Mouse (Mus musculus) forebrain, embryonic 16.5 days (tissue): ENCODE results near the gene Acss3. TPM values are rescaled to one million over a fixed set of nuclear protein-coding genes. Genes with fewer than 3 reads are reported as not detected.

Experiments used
- ATAC-seq: fragments of 200-750 bp; cut with Nextera tagmentation; 2 replicates; pipeline ENCODE4 v1.8.0; 2017; ENCODE audit warnings: mild to moderate bottlenecking, moderate library complexity
- H3K27ac ChIP-seq: fragments of 300-500 bp; sonication (generic); 2 replicates; pipeline ENCODE4 v1.5.1; 2014; ENCODE audit warnings: low read length, control low read depth
- H3K27me3 ChIP-seq: fragments of 300-500 bp; sonication (generic); replicated peaks from 2 replicates; pipeline ENCODE4 v1.6.1; 2014; ENCODE audit warnings: low read length; ENCODE audit not compliant: control insufficient read depth, insufficient read depth
- H3K36me3 ChIP-seq: fragments of 300-500 bp; sonication (generic); 2 replicates; pipeline ENCODE4 v1.6.1; 2014; ENCODE audit not compliant: control insufficient read depth, insufficient read depth
- H3K4me1 ChIP-seq: fragments of 300-500 bp; sonication (generic); replicated peaks from 2 replicates; pipeline ENCODE4 v1.6.1; 2014; ENCODE audit warnings: low read length; ENCODE audit not compliant: control insufficient read depth, insufficient read depth
- H3K4me2 ChIP-seq: fragments of 300-500 bp; sonication (generic); 2 replicates; pipeline ENCODE4 v1.6.1; 2014; ENCODE audit warnings: mild to moderate bottlenecking, low read length, control low read depth
- H3K4me3 ChIP-seq: fragments of 300-500 bp; sonication (generic); replicated peaks from 2 replicates; pipeline ENCODE4 v1.5.1; 2014; ENCODE audit warnings: mild to moderate bottlenecking, low read length, control low read depth
- H3K9ac ChIP-seq: fragments of 300-500 bp; sonication (generic); replicated peaks from 2 replicates; pipeline ENCODE4 v1.6.1; 2014; ENCODE audit warnings: low read depth, low read length, control low read depth
- H3K9me3 ChIP-seq: fragments of 300-500 bp; sonication (generic); 2 replicates; pipeline ENCODE4 v1.6.1; 2016; ENCODE audit warnings: low read length; ENCODE audit not compliant: control insufficient read depth
- WGBS: fragments of 180-500 bp; shearing (Covaris S2); extraction: QIAGEN DNeasy Blood & Tissue Kit; methylation state at CpG from one replicate; pipeline ENCODE4 v1.1.7; 2014; 5-methylcytosine and 5-hydroxymethylcytosine counted together
- polyA plus RNA-seq: library from polyadenylated mRNA; unstranded; fragments of >200 nt; fragmentation: Nextera tagmentation; extraction: Ambion mirVana; gene quantifications from 2 replicates; pipeline ENCODE4 v1.2.1, GENCODE M21; 2015

The Acss3 gene
- polyA plus RNA-seq, 1 experiment from 2014 or later, result 0.52 TPM

DNA sequence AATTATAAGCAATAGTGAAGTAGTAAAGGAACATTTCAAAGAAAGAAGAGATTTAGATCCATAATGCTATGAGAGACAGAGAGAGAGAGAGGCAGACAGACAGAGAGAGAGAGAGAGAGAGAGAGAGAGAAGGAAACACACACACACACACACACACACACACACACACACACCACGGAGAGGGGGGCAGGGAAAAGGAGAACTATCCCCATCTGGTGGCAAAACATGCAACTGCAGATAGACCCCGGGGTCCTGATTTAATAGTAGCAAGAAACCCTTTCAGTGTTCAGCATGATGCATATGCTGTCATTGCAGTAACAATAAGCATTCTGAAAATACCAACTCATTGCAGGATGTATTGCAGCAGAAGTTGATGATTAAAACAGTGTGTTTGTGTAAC, 210.4 kb downstream of the Acss3 start:
- 41% methylated on average over 2 of the region's 2 CpGs for WGBS
- H3K27me3 ChIP-seq, result no peaks in the 10 kb centered on the region
- H3K4me3 ChIP-seq, result no peak overlapping the region
- H3K9ac ChIP-seq, result no peak overlapping the region
- H3K4me2 ChIP-seq, result no peak overlapping the region
- no peaks in the 10 kb centered on the region for H3K9me3 ChIP-seq
- ATAC-seq, result 0 out of 2 replicates have a peak, but pooled peaks have one; percentile 38
- H3K36me3 ChIP-seq, result peaks cover 3% of the 10 kb centered on the region; the same call in 1 of the 2 replicates
- no peaks in the 10 kb centered on the region; the same call in 1 of the 2 replicates for H3K4me1 ChIP-seq
- no peak overlapping the region for H3K27ac ChIP-seq

DNA sequence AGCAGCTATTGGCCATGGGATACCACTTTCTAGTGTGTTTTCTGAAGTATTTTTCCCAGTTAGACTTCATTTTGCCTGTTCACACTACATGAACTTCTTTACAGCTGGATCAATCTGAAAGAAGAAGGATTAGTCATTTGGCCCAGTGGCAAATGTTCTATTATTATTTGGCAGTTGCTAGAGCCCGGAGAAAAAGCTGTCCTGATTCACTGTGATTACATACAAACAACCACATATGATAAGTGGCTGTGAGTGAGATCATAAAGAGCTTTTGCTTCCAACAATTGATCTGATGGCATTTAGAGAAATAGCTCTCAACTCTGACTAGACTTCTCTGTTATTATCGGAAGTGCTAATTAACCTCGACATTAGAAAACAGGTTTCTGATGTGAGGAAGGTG, 213.4 kb downstream of the Acss3 start:
- Histone ChIP-seq H3K4me1 (no peaks in the 10 kb centered on the region; the same call in 1 of the 2 replicates), H3K4me2 (no peak overlapping the region), H3K36me3 (peaks cover 3% of the 10 kb centered on the region; the same call in 1 of the 2 replicates), H3K9ac (no peak overlapping the region), H3K27ac (no peak overlapping the region), H3K4me3 (no peak overlapping the region), H3K27me3 (no peaks in the 10 kb centered on the region), H3K9me3 (no peaks in the 10 kb centered on the region)
- peak; percentile 45; the same call in 1 of the 2 replicates for ATAC-seq
- WGBS, result 19% methylated on average over 3 of the region's 3 CpGs

DNA sequence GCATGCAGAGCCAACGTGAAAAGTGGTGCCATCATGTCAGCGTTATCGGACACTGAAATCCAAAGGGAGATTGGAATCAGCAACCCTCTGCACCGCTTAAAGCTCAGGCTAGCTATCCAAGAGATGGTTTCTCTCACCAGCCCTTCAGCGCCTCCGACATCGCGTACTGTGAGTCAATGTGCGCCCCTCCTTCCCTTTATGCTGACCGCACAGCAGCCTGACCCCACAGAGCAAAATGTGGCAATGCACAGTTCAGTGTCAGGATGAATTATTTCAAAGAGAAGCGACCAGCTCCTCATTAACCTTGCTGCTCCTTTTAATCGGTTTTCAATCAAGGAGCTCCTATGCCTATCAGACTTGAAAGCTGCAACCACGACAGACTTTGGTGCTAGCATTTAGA, 227.1 kb downstream of the Acss3 start:
- no peaks in the 10 kb centered on the region for H3K27me3 ChIP-seq
- H3K27ac ChIP-seq, result no peak overlapping the region
- no peaks in the 10 kb centered on the region for H3K9me3 ChIP-seq
- H3K36me3 ChIP-seq, result peaks cover 4% of the 10 kb centered on the region; the same call in 1 of the 2 replicates
- WGBS, result 51% methylated on average over 13 of the region's 13 CpGs
- no peak for ATAC-seq
- H3K9ac ChIP-seq, result no peak overlapping the region
- H3K4me2 ChIP-seq, result no peak overlapping the region
- H3K4me3 ChIP-seq, result no peak overlapping the region
- no peaks in the 10 kb centered on the region for H3K4me1 ChIP-seq

Other genes starting within 250 kb of the Acss3 start
- 12.6 and 18.8 TPM in 2 replicates for gene Lin7a, start 148.0 kb upstream of the Acss3 start, polyA plus RNA-seq